In genomic region chr4:63496312-63496711, GRCm38 (mm10) we compare ENCODE assay signal across 8 mouse cellular contexts. TPM values are rescaled to one million over a fixed set of nuclear protein-coding genes. Genes with fewer than 3 reads are reported as not detected.
DNase-seq lines count a peak whose midpoint lies in the region; ATAC-seq and TF ChIP-seq lines count a peak whose summit lies in the region.

No protein-coding gene starts in this region.

- no peaks in the 10 kb centered on the region for H3K36me3 ChIP-seq in heart, embryonic 13.5 days
- peaks cover 9% of the 10 kb centered on the region for H3K36me3 ChIP-seq in E14TG2a.4 (ENCODE audit: insufficient read depth, low read length)
- H3K36me3 ChIP-seq in forebrain, postnatal 0 days (ENCODE audit: insufficient read depth): no peaks in the 10 kb centered on the region
- H3K36me3 ChIP-seq in macrophage (ENCODE audit: inconsistent target): no peaks in the 10 kb centered on the region

- DNase-seq in heart, postnatal 36 days: no peak
- no peak for DNase-seq in forebrain, postnatal 0 days
- no peak for DNase-seq in frontal cortex, postnatal 25 days (ENCODE audit: low spot score in 2 of 2)
- DNase-seq in spleen, postnatal 4 days (ENCODE audit: low spot score in 2 of 2): no peak
- no peak for DNase-seq in kidney, adult 18-20 months

- intact Hi-C loops in heart, postnatal 36 days (cut with DNase I): no loop called here

- H3K9ac ChIP-seq in heart, embryonic 13.5 days: peak overlapping the region; percentile 85
- H3K9ac ChIP-seq in forebrain, postnatal 0 days: peak overlapping the region; percentile 48; the same call in 1 of the 2 replicates

- H3K9me3 ChIP-seq in heart, embryonic 13.5 days: no peaks in the 10 kb centered on the region
- no peaks in the 10 kb centered on the region for H3K9me3 ChIP-seq in E14TG2a.4 (ENCODE audit: low read length)
- H3K9me3 ChIP-seq in forebrain, postnatal 0 days (ENCODE audit: low read length): no peaks in the 10 kb centered on the region

- H3K79me2 ChIP-seq in macrophage (ENCODE audit: inconsistent target): no peaks in the 10 kb centered on the region

- TF ChIP-seq CTCF in E14TG2a.4 (conservative IDR thresholded peaks at IDR 0.05; ENCODE audit: low read length): no peak
- TF ChIP-seq CTCF in forebrain, postnatal 0 days (IDR thresholded peaks at IDR 0.05; ENCODE audit: low read depth): no peak

- ATAC-seq in heart, embryonic 13.5 days (ENCODE audit: extremely low read depth, insufficient number of reproducible peaks, low FRiP score, low TSS enrichment): no peak
- no peak; the same call in 1 of the 2 replicates for ATAC-seq in forebrain, postnatal 0 days

- H3K27me3 ChIP-seq in heart, embryonic 13.5 days (replicated peaks): peaks cover 63% of the 10 kb centered on the region
- H3K27me3 ChIP-seq in E14TG2a.4 (ENCODE audit: insufficient read depth, low read length): peaks cover 40% of the 10 kb centered on the region
- no peaks in the 10 kb centered on the region for H3K27me3 ChIP-seq in forebrain, postnatal 0 days (ENCODE audit: insufficient read depth, low read length)

- H3K4me1 ChIP-seq in heart, embryonic 13.5 days: peaks cover 21% of the 10 kb centered on the region
- H3K4me1 ChIP-seq in E14TG2a.4 (replicated peaks; ENCODE audit: low read depth, low read length): peaks cover 20% of the 10 kb centered on the region
- H3K4me1 ChIP-seq in forebrain, postnatal 0 days (ENCODE audit: insufficient read depth): no peaks in the 10 kb centered on the region

- peak overlapping the region; percentile 95 for H3K4me2 ChIP-seq in heart, embryonic 13.5 days
- H3K4me2 ChIP-seq in forebrain, postnatal 0 days (ENCODE audit: low read depth): peak overlapping the region; percentile 88

- 17% methylated on average over 6 of the region's 6 CpGs for WGBS in heart, embryonic 13.5 days
- WGBS in forebrain, postnatal 0 days: 10% methylated on average over 6 of the region's 6 CpGs
- 9% methylated on average over 5 of the region's 6 CpGs for WGBS in macrophage (ENCODE audit: missing documents)

- peak overlapping the region; percentile 76 for H3K4me3 ChIP-seq in heart, embryonic 13.5 days
- H3K4me3 ChIP-seq in E14TG2a.4 (replicated peaks; ENCODE audit: low read length) (peak overlapping the region; percentile 90), macrophage (ENCODE audit: inconsistent target) (peak overlapping the region; percentile 25; the same call in 1 of the 2 replicates)
- peak overlapping the region; percentile 62 for H3K4me3 ChIP-seq in forebrain, postnatal 0 days (ENCODE audit: low read depth, low read length)

- H3K27ac ChIP-seq in heart, embryonic 13.5 days (replicated peaks): no peak overlapping the region
- no peak overlapping the region for H3K27ac ChIP-seq in forebrain, postnatal 0 days (ENCODE audit: low read depth, low read length)
- no peak overlapping the region for H3K27ac ChIP-seq in macrophage

RNA-seq across cellular contexts. Expression of gene Whrn, which starts 0.5 kb away (rescaled TPM):
- polyA plus RNA-seq in heart, embryonic 13.5 days (2015; fragmentation: Nextera tagmentation; extraction: Ambion mirVana): 1.7 and 2.8 TPM in 2 replicates
- total RNA-seq in heart, postnatal 36 days (2021): 10 to 100 TPM; 26.3 to 33.2 TPM
- 9.8 and 13.0 TPM in 2 replicates for total RNA-seq in forebrain, postnatal 0 days (2014; rRNA removed)
- polyA plus RNA-seq in forebrain, postnatal 0 days (2015; fragmentation: Nextera tagmentation; extraction: Ambion mirVana): 2.6 and 3.8 TPM in 2 replicates
- 1 to 10 TPM in 21 of 26 experiments, under 1 TPM in 4, not detected in 1; 0.55 to 5.0 (median 1.6) TPM for total RNA-seq in macrophage (2018; cell fraction: chromatin; rRNA removed)
- total RNA-seq in macrophage (2018; cell fraction: cytosol; rRNA removed): under 1 TPM; 0.06 to 0.65 (median 0.31) TPM
- 1 to 10 TPM in 16 of 26 experiments, under 1 TPM in 9, not detected in 1; 0.49 to 5.5 (median 1.7) TPM for total RNA-seq in macrophage (2018; cell fraction: nucleus; rRNA removed)
- 0.07 to 0.50 TPM (median 0.48 TPM) in 3 replicates for polyA plus RNA-seq in macrophage (2018)

RNA-seq across cellular contexts. Expression of gene Atp6v1g1, which starts 48.3 kb away (rescaled TPM):
- 188 and 212 TPM in 2 replicates for polyA plus RNA-seq in heart, embryonic 13.5 days (2015; fragmentation: Nextera tagmentation; extraction: Ambion mirVana)
- 100 to 1,000 TPM; 150 to 161 TPM for total RNA-seq in heart, postnatal 36 days (2021)
- total RNA-seq in forebrain, postnatal 0 days (2014; rRNA removed): 222 and 234 TPM in 2 replicates
- 389 and 442 TPM in 2 replicates for polyA plus RNA-seq in forebrain, postnatal 0 days (2015; fragmentation: Nextera tagmentation; extraction: Ambion mirVana)
- total RNA-seq in macrophage (2018; cell fraction: chromatin; rRNA removed): 10 to 100 TPM; 17.0 to 81.5 (median 42.8) TPM
- 100 to 1,000 TPM; 307 to 552 (median 416) TPM for total RNA-seq in macrophage (2018; cell fraction: cytosol; rRNA removed)
- total RNA-seq in macrophage (2018; cell fraction: nucleus; rRNA removed): 100 to 1,000 TPM in 16 of 26 experiments, 10 to 100 TPM in 10; 74.2 to 180 (median 114) TPM
- 355 to 475 TPM (median 452 TPM) in 3 replicates for polyA plus RNA-seq in macrophage (2018)

Comparison
In these comparisons a context has a peak if more than half of its experiments do, and no peak if none do; other contexts are left out.
1. H3K4me3 ChIP-seq: peak in every context shown above with its lines; median percentile 90 in E14TG2a.4; 76 in heart, embryonic 13.5 days; 62 in forebrain, postnatal 0 days; 25 in macrophage.